In the genomic region with DNA sequence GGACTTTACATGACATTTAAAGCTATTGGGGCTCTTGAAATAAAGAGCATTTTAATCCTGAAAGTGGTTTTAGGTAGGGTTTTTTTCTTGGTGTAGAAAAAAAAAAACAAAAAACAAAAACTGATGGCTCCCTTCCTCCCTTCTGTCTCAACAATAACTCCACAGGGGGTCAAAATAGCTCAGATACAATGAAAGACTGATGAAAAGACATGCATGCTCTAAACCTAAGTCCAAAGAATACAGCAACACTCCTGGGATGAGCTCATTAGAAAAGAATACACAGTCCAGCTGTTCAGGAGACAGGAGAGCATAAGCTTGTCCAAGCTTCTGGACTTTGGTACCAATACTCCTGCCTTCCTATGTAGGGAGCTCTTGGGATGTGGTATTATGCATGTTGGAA, we compare ENCODE assay signal across 26 mouse cellular contexts.
DNase-seq lines count a peak whose midpoint lies in the region; ATAC-seq and TF ChIP-seq lines count a peak whose summit lies in the region.
"Had no signal": no experiment of that assay in that cellular context is flagged by ENCODE, and none has a peak within 500 bp of the region (broad histone marks: within the 10 kb centered on the region; RNA-seq: fewer than 3 reads in every experiment).

No protein-coding gene starts in this region.

- TF ChIP-seq CTCF in intestine, postnatal 0 days (IDR thresholded peaks at IDR 0.05; ENCODE audit: low read depth): peak; percentile 27; the same call in 1 of the 2 replicates

- ATAC-seq in intestine, postnatal 0 days: no peak
- ATAC-seq in intestine, embryonic 16.5 days: no peak
- ATAC-seq: activated CD4-positive, CD25-positive, alpha-beta regulatory T cell, adult 4 months; CD4-positive, CD25-positive, alpha-beta regulatory T cell, adult 4 months; forebrain, embryonic 13.5 days; forebrain, embryonic 16.5 days; inflammation-experienced regulatory T-cells, adult 6 months; Patski had no signal

- no peaks in the 10 kb centered on the region for H3K36me3 ChIP-seq in intestine, postnatal 0 days (ENCODE audit: control insufficient read depth, insufficient read depth)
- H3K36me3 ChIP-seq in intestine, embryonic 16.5 days (ENCODE audit: control insufficient read depth, insufficient read depth, low read length): no peaks in the 10 kb centered on the region
- H3K36me3 ChIP-seq in ES-E14 (ENCODE audit: control insufficient read depth, insufficient read depth, low read length, poor library complexity, severe bottlenecking): no peaks in the 10 kb centered on the region
- H3K36me3 ChIP-seq: forebrain, embryonic 10.5 days; G1E; hindbrain, embryonic 15.5 days had no signal

- no peak overlapping the region for H3K9ac ChIP-seq in intestine, postnatal 0 days (ENCODE audit: low read depth, low read length)
- no peak overlapping the region for H3K9ac ChIP-seq in intestine, embryonic 16.5 days (ENCODE audit: low read depth, low read length)
- no peak overlapping the region for H3K9ac ChIP-seq in ES-E14 (ENCODE audit: insufficient read depth, low read depth, low read length, poor library complexity, severe bottlenecking)
- H3K9ac ChIP-seq: forebrain, embryonic 13.5 days; hindbrain, embryonic 15.5 days had no signal

- H3K9me3 ChIP-seq in intestine, postnatal 0 days (ENCODE audit: control insufficient read depth): no peaks in the 10 kb centered on the region
- no peaks in the 10 kb centered on the region for H3K9me3 ChIP-seq in intestine, embryonic 16.5 days (ENCODE audit: control insufficient read depth, low read length)
- no peaks in the 10 kb centered on the region for H3K9me3 ChIP-seq in ES-E14 (ENCODE audit: control insufficient read depth, insufficient read depth, low read depth, low read length)
- H3K9me3 ChIP-seq: forebrain, embryonic 10.5 days; forebrain, embryonic 13.5 days; hindbrain, embryonic 15.5 days had no signal

- H3K4me3 ChIP-seq in intestine, postnatal 0 days (ENCODE audit: low read depth, low read length): no peak overlapping the region
- no peak overlapping the region for H3K4me3 ChIP-seq in intestine, embryonic 16.5 days (ENCODE audit: low read length)
- no peak overlapping the region for H3K4me3 ChIP-seq in ES-E14 (ENCODE audit: insufficient read depth in 1 of 2, low read depth in 1 of 2, low read length in 2 of 2, poor library complexity in 1 of 2, severe bottlenecking in 1 of 2)
- H3K4me3 ChIP-seq: forebrain, embryonic 10.5 days; forebrain, embryonic 13.5 days; hindbrain, embryonic 15.5 days had no signal

- H3K27ac ChIP-seq in intestine, postnatal 0 days (ENCODE audit: low read depth, low read length): no peak overlapping the region
- H3K27ac ChIP-seq in intestine, embryonic 16.5 days (ENCODE audit: low read length): no peak overlapping the region
- H3K27ac ChIP-seq in ES-E14 (ENCODE audit: insufficient read depth, low read depth, low read length, poor library complexity, severe bottlenecking): no peak overlapping the region
- H3K27ac ChIP-seq: forebrain, embryonic 10.5 days; forebrain, embryonic 13.5 days; hindbrain, embryonic 15.5 days had no signal

- DNase-seq in ES-CJ7 (ENCODE audit: low read depth, low spot score) (peak; percentile 24), ES-E14 (ENCODE audit: low read depth, low spot score) (peak; percentile 27)
- DNase-seq in gastrocnemius, postnatal 14 days: no peak
- DNase-seq in spleen, postnatal 4 days (ENCODE audit: low spot score in 2 of 2): no peak
- DNase-seq: adrenal gland, adult 8-10 months; adrenal gland, postnatal 25 days; cerebellum, adult 11-12 months; cerebellum, adult 8-10 months; cerebellum, postnatal 10 days; cerebellum, postnatal 36 days; embryo, embryonic 11 days; gastrocnemius, postnatal 10 days; heart, postnatal 36 days; kidney, adult 11 months had no signal

- no peaks in the 10 kb centered on the region for H3K27me3 ChIP-seq in intestine, postnatal 0 days (replicated peaks; ENCODE audit: control insufficient read depth, insufficient read depth, low read length)
- H3K27me3 ChIP-seq in intestine, embryonic 16.5 days (replicated peaks; ENCODE audit: control insufficient read depth, insufficient read depth, low read length): no peaks in the 10 kb centered on the region
- H3K27me3 ChIP-seq: forebrain, embryonic 13.5 days; hindbrain, embryonic 15.5 days; Patski had no signal

- intact Hi-C loops in gastrocnemius, postnatal 14 days (cut with DNase I; ENCODE audit: low total_unique reads): no loop called here

- H3K4me1 ChIP-seq in intestine, postnatal 0 days (replicated peaks; ENCODE audit: control insufficient read depth, insufficient read depth, low read length): no peaks in the 10 kb centered on the region
- H3K4me1 ChIP-seq in intestine, embryonic 16.5 days (ENCODE audit: control insufficient read depth, insufficient read depth, low read length): no peaks in the 10 kb centered on the region; the same call in 1 of the 2 replicates
- H3K4me1 ChIP-seq in ES-E14 (ENCODE audit: control insufficient read depth in 2 of 2, insufficient read depth in 2 of 2, low read length in 2 of 2, poor library complexity in 1 of 2): peaks cover 0 to 6% of the 10 kb centered on the region in 2 experiments; a peak in 1 of 4 replicates

- in situ Hi-C loops in ES-E14 (cut with MboI; ENCODE audit: low sequenced_read_pairs in 2 of 2, unreplicated experiment in 2 of 2): no loop called here

- H3K4me2 ChIP-seq in intestine, postnatal 0 days (replicated peaks; ENCODE audit: low read depth): no peak overlapping the region
- H3K4me2 ChIP-seq in intestine, embryonic 16.5 days (ENCODE audit: low read depth, low read length): no peak overlapping the region
- H3K4me2 ChIP-seq: forebrain, embryonic 13.5 days; heart, embryonic 11.5 days; hindbrain, embryonic 15.5 days had no signal

TF ChIP-seq in ES-E14, 5 proteins besides CTCF, POLR2A, EP300 and RAD21:
- TF ChIP-seq ZC3H11A (IDR thresholded peaks at IDR 0.05; ENCODE audit: borderline replicate concordance, low read depth, low read length) (no peak), ZNF384 (IDR thresholded peaks at IDR 0.05; ENCODE audit: low read depth, low read length) (peak; percentile 61; the same call in 1 of the 2 replicates), CHD2 (IDR thresholded peaks at IDR 0.05; ENCODE audit: low read depth, low read length) (no peak), MAFK (IDR thresholded peaks at IDR 0.05; ENCODE audit: insufficient read depth, low read depth, low read length) (no peak), HCFC1 (IDR thresholded peaks at IDR 0.05; ENCODE audit: borderline replicate concordance, insufficient read depth, low read length) (no peak)

Comparison
In these comparisons a context has a peak if more than half of its experiments do, and no peak if none do; other contexts are left out.
1. DNase-seq: peak in ES-CJ7 (single experiment) and ES-E14 (single experiment); none in gastrocnemius, postnatal 14 days (single experiment) and spleen, postnatal 4 days (0 of 2).